Mouse (Mus musculus) megakaryocyte, embryonic 14.5 days (primary cell): Measurements from ENCODE around the gene Rnf207. TPM values are rescaled to one million over a fixed set of nuclear protein-coding genes. Genes with fewer than 3 reads are reported as not detected.
A peak's percentile ranks its signal among the peaks of the same experiment; 100 is the strongest.

Experiments used
- H3K27me3 ChIP-seq: replicated peaks from 2 replicates; pipeline ENCODE3; 2012; ENCODE audit warnings: inconsistent platforms
- H3K36me3 ChIP-seq: replicated peaks from 2 replicates; pipeline ENCODE3; 2012; ENCODE audit warnings: low read length, inconsistent platforms, mixed read lengths
- H3K4me1 ChIP-seq: 2 replicates; pipeline ENCODE4 v1.6.1; 2012; ENCODE audit warnings: inconsistent platforms
- H3K4me3 ChIP-seq: replicated peaks from 2 replicates; pipeline ENCODE3; 2012; ENCODE audit warnings: moderate library complexity, mild to moderate bottlenecking, inconsistent platforms
- H3K9me3 ChIP-seq: 2 replicates; pipeline ENCODE4 v1.6.1; 2012; ENCODE audit warnings: inconsistent platforms
- FLI1 ChIP-seq: IDR thresholded peaks from 2 replicates; pipeline ENCODE4 v1.6.1; 2012; ENCODE audit warnings: low read length, inconsistent platforms, mixed read lengths
- GATA1 ChIP-seq: IDR thresholded peaks from 3 replicates; pipeline ENCODE4 v1.6.1; 2012; ENCODE audit warnings: mixed read lengths, low read length, inconsistent platforms, borderline replicate concordance
- polyA plus RNA-seq: library from polyadenylated mRNA; stranded (reverse); fragments of >175 nt; gene quantifications from 2 replicates; pipeline ENCODE4 v1.2.3, GENCODE M21; 2012; ENCODE audit warnings: low replicate concordance; ENCODE audit not compliant: insufficient read depth

The Rnf207 gene
- polyA plus RNA-seq, 1 experiment, result 1.8 TPM

DNA sequence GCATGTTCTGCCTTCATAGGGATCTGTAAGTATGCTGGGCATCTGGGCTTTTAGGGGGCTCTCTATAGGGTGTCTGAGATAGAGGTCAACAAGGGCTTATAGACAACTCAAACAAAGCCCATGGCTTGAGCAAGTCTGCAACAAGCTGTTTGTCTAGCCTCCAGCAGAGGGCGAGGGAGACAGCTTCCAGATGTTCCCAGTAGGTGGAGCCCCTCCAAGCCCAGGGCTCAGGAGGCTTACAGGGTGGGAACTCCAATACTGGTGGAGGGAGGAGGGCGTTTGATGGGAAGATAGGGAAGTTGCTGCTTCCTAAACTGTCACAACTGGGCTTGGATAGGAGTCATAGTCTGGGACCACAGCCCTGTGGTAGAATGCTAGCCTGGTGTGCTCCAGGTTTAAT lies 14.2 kb upstream of the Rnf207 start:
- TF ChIP-seq GATA1, result no peak
- TF ChIP-seq FLI1, result no peak
- H3K4me1 ChIP-seq, result peaks cover 52% of the 10 kb centered on the region
- H3K36me3 ChIP-seq, result peaks cover 81% of the 10 kb centered on the region
- no peaks in the 10 kb centered on the region for H3K9me3 ChIP-seq
- no peak overlapping the region for H3K4me3 ChIP-seq
- H3K27me3 ChIP-seq, result peaks cover 10% of the 10 kb centered on the region

DNA sequence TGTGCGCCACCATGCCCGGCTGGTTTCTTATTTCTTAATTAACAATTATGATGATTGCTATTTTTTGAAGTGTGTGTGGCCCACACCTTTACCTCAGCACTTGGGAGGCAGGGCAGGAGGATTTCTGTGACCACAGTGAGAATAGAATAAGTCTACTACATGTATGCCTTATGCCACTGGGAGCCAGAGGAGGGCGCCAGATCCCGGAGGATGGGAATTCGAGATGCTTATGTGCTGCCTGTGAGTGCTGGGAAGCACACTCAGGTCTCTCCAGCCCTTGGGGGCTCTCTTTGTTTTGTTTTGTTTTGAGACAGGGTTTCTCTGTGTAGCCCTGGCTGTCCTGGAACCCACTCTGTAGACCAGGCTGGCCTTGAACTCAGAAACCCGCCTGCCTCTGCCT lies 9.9 kb upstream of the Rnf207 start:
- Histone ChIP-seq H3K4me1 (peaks cover 66% of the 10 kb centered on the region), H3K9me3 (no peaks in the 10 kb centered on the region), H3K36me3 (peaks cover 61% of the 10 kb centered on the region), H3K4me3 (no peak overlapping the region), H3K27me3 (no peaks in the 10 kb centered on the region)
- TF ChIP-seq GATA1 (no peak), FLI1 (no peak)

DNA sequence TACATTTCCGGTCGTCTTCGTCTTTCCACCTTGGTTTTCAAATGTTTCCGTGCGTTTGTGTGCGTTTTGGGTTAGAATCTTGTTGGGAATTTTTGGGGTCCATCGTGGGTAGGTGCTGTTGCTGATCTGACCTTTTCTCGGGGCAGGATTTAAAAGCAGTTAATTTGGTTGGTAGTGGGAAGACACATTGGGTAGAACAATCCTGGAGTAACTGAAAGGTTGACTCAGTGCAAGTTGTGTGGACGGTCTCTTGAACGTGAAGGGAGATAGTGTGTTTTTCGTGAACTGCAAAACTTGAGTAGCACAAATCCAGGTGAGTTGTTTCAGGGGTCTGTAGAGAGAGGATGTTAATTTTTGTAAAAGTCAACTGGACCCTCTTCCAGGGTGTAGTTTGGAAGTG lies 7.8 kb upstream of the Rnf207 start:
- Histone ChIP-seq H3K27me3 (peaks cover 4% of the 10 kb centered on the region), H3K9me3 (no peaks in the 10 kb centered on the region), H3K4me1 (peaks cover 62% of the 10 kb centered on the region), H3K4me3 (peak overlapping the region; percentile 97), H3K36me3 (peaks cover 40% of the 10 kb centered on the region)
- TF ChIP-seq FLI1 (no peak), GATA1 (no peak)

DNA sequence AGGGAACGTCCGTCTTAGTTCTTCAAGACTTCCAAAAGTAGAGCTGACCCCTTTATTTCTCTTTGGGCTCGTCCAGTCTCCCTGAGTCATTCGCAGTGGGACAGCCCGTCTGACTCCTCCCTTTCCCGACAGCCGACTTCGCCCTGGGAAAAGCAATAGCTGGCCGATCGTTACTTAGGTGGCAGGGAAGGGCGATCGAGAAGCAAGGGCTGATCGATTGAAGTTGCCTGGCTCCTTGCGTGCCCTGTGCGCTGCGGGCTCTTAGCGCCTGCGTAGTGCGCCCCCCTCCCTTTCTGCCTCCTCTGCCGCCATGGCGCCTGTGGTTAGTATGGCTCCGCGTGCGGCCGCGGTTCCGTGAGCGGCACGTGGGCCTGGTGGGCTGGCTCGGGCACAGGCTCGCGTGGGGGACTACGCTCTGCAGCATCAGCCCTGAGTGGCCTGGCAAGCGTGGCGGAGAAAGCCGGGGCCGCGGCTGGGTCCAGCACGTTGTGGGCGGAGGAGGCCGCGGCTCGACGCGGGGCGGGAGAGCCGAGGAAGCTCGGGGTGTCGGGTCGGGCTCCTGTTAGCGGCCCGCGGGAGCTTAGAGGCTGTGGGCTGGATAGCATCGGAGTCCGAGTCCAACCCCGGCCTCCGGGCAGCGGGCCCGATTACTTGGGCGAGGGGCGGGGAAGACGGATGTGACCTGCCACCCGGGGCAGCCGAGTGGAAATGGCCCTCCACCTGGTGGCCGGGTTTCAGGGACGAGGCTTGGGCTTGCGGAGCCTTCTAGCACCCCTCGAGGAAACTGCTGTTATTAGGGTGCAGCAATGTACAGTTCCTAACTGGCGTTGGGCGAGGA lies 7.0 kb upstream of the Rnf207 start, which contains the start of gene Rpl22:
Rpl22 (plus strand) TSS at position 169 of the 838 bp plus-strand sequence.
- no peaks in the 10 kb centered on the region for H3K9me3 ChIP-seq
- peaks cover 59% of the 10 kb centered on the region for H3K4me1 ChIP-seq
- peak within 1 kb of the TSS; percentile 97 for H3K4me3 ChIP-seq
- TF ChIP-seq FLI1 (no peak), GATA1 (no peak)
- peaks cover 32% of the 10 kb centered on the region for H3K36me3 ChIP-seq
- peaks cover 7% of the 10 kb centered on the region for H3K27me3 ChIP-seq

DNA sequence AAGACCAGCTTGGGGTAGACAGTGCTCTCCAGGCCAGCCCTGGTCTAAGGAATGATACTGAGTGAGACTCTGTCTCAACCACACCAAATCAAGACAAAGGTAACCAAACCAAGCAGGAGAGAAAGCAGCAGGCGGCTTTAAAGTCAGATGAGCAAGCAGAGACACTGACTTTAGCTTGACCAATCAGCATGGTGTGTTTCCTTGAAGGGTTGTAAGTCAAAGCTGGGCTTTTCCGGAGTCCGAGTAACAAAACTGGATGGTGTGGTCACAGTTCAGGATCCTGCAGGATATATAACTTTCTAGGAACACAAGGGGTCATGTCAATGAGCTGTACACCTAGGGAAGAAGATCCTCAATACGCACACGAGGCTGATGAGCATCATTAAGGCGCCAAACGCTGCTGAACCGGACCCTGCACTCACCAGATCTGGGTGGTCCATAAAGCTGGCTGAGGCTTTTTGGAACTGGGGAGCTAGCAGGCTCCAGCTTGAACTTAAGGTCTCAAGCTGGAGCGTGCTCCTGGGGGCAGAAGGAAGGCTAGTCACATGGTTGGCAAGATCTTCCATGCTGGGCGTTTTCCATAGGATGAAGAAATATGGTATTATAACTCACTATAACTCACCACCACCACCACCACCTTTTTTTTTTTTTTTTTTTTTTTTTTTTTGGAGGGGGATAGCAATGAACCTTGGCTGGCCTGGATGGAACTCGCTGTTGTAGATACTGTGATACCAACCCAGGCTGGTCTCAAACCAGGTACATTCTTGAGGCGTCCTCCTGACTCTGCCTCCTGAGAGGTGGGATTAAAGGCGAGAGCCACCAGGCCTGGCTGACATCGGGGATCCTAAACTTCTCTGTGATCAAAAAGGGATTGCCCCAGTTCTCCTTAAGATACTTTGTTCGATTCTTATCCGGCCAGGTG lies 6.1 kb upstream of the Rnf207 start:
- H3K4me3 ChIP-seq, result peak overlapping the region; percentile 97
- H3K9me3 ChIP-seq, result no peaks in the 10 kb centered on the region
- TF ChIP-seq GATA1 (no peak), FLI1 (no peak)
- peaks cover 50% of the 10 kb centered on the region for H3K4me1 ChIP-seq
- H3K27me3 ChIP-seq, result peaks cover 7% of the 10 kb centered on the region
- H3K36me3 ChIP-seq, result peaks cover 23% of the 10 kb centered on the region

DNA sequence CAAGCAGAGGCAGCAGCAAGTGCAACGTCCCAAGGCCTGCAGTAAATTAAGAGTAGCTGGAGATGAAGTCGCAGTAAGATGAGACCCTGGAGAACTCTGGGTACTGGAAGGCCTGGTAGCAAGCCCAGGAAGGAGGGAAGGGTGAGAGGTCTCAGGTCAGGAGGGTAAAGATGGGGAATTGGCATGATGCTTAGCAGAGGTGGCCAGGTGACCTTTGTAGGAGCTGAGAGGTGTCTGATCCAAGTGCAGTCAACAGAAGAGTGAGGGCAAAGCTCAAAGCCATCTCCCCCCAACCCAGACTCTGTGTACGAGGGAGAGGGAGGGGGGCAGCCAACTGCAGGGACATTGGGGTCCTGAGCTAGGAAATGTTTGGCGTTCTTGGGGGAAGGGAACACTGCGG lies 2.7 kb upstream of the Rnf207 start:
- H3K9me3 ChIP-seq, result no peaks in the 10 kb centered on the region
- peaks cover 35% of the 10 kb centered on the region for H3K4me1 ChIP-seq
- no peak for TF ChIP-seq FLI1
- TF ChIP-seq GATA1, result no peak
- no peaks in the 10 kb centered on the region for H3K36me3 ChIP-seq
- H3K4me3 ChIP-seq, result no peak overlapping the region
- H3K27me3 ChIP-seq, result peaks cover 30% of the 10 kb centered on the region

DNA sequence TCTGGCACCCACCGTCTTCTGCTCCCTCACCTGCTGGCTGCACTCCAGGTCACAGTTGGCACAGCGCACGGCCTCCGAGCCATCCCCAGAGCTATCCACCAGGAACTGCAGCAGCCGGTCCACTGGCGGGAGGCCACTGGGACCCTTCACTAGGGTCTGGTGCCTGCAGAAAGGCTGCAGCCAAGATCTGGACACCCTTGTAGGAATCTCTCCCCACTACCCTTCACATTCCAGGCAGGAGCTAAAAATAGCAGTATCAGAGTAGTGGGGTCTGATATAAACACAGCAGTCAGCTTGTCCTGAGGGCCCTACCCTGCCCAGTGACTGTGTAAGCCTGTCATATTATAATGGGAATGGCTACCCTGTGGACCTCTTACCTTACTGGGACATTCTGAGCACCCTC lies 1.2 kb downstream of the Rnf207 start:
- peaks cover 47% of the 10 kb centered on the region for H3K4me1 ChIP-seq
- H3K36me3 ChIP-seq, result no peaks in the 10 kb centered on the region
- peaks cover 67% of the 10 kb centered on the region for H3K27me3 ChIP-seq
- H3K9me3 ChIP-seq, result no peaks in the 10 kb centered on the region
- TF ChIP-seq GATA1 (no peak), FLI1 (no peak)
- H3K4me3 ChIP-seq, result no peak overlapping the region

DNA sequence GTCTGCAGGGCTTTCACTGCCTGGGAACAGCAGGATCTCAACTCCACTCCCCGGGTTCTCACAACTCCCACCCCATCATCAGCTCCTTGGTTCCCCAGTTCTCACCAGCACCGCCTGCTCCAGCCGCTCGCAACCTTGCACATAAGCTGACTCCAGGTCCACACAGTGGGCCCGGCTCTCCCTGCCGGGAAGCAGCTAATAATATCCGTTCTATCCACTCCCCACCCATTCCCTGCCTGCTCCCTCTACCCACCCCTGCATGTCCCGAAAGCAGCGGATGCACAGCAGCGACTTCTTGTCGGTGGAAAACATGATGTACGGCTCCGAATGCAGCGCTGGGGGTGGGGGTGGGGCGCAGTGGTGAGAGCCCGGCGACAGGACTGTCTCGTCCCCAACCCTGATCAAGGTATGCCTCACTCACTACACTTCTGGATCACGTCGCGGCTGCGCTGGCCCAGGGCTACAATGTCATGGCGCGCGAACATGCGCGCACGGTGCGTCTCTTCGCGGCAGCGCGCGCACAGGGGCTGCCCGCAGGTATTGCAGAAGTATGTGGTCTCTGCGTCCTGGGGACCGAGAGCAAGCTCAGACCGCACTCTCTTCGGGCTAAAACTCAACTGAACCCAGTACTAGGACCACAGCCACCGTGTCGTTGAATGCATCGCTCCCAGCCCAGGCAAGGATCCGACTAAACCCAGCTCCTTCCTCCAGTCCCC lies 3.1 kb downstream of the Rnf207 start:
- H3K4me3 ChIP-seq, result peak overlapping the region; percentile 85
- TF ChIP-seq GATA1 (no peak), FLI1 (no peak)
- no peaks in the 10 kb centered on the region for H3K36me3 ChIP-seq
- peaks cover 80% of the 10 kb centered on the region for H3K27me3 ChIP-seq
- peaks cover 53% of the 10 kb centered on the region for H3K4me1 ChIP-seq
- peaks cover 6% of the 10 kb centered on the region for H3K9me3 ChIP-seq

DNA sequence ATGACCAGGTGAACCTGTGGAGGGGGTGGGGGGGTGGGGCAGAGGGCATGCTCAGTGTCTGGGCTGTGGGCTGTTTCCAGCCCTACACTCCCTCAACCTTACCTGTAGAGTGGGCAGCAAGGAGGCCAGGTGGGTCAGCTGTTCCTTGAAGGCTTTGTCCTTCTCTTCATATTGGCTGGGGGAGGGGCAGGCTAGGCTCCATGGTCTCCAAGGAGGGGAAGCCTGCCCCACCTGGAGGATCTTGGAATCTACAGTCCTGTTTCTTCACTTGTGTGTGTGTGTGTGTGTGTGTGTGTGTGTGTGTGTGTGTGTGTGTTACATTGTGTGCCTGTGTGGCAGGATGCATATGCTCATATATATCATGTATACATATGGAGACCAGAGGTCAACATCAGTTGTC lies 4.9 kb downstream of the Rnf207 start:
- Histone ChIP-seq H3K27me3 (peaks cover 97% of the 10 kb centered on the region), H3K4me3 (peak overlapping the region; percentile 89)

More for the DNA sequence above, 4.9 kb downstream of the Rnf207 start:
- H3K9me3 ChIP-seq, result peaks cover 6% of the 10 kb centered on the region
- peaks cover 4% of the 10 kb centered on the region for H3K36me3 ChIP-seq
- TF ChIP-seq GATA1, result no peak
- TF ChIP-seq FLI1, result no peak
- peaks cover 51% of the 10 kb centered on the region for H3K4me1 ChIP-seq
